Mouse (Mus musculus) embryonic facial prominence, embryonic 15.5 days (tissue): ENCODE data around the gene Wnt10b. TPM values are rescaled to one million over a fixed set of nuclear protein-coding genes. Genes with fewer than 3 reads are reported as not detected.

Source experiments
- ATAC-seq: fragments of 200-750 bp; cut with Nextera tagmentation; 2 replicates; pipeline ENCODE4 v1.8.0; 2017; ENCODE audit warnings: low read depth, moderate TSS enrichment; ENCODE audit not compliant: insufficient number of reproducible peaks, low FRiP score, low TSS enrichment
- H3K27ac ChIP-seq: fragments of 300-500 bp; sonication (generic); replicated peaks from 2 replicates; pipeline ENCODE4 v1.5.1; 2015; ENCODE audit warnings: mild to moderate bottlenecking, inconsistent platforms
- H3K27me3 ChIP-seq: fragments of 300-500 bp; sonication (generic); 2 replicates; pipeline ENCODE4 v1.6.1; 2015; ENCODE audit warnings: inconsistent platforms
- H3K36me3 ChIP-seq: fragments of 300-500 bp; sonication (generic); 2 replicates; pipeline ENCODE4 v1.6.1; 2015; ENCODE audit warnings: mild to moderate bottlenecking, inconsistent platforms
- H3K4me1 ChIP-seq: fragments of 300-500 bp; sonication (generic); 2 replicates; pipeline ENCODE4 v1.6.1; 2015; ENCODE audit warnings: inconsistent platforms
- H3K4me2 ChIP-seq: fragments of 300-500 bp; sonication (generic); replicated peaks from 2 replicates; pipeline ENCODE4 v1.6.1; 2015; ENCODE audit warnings: mild to moderate bottlenecking, inconsistent platforms
- H3K4me3 ChIP-seq: fragments of 300-500 bp; sonication (generic); replicated peaks from 2 replicates; pipeline ENCODE4 v1.5.1; 2015; ENCODE audit warnings: mild to moderate bottlenecking, inconsistent platforms
- H3K9ac ChIP-seq: fragments of 300-500 bp; sonication (generic); 2 replicates; pipeline ENCODE4 v1.6.1; 2015; ENCODE audit warnings: inconsistent platforms
- H3K9me3 ChIP-seq: fragments of 300-500 bp; sonication (generic); replicated peaks from 2 replicates; pipeline ENCODE4 v1.6.1; 2016; ENCODE audit warnings: inconsistent platforms
- WGBS: fragments of 180-500 bp; shearing (Covaris S2); methylation state at CpG from one replicate; pipeline ENCODE4 v1.1.7; 2015; 5-methylcytosine and 5-hydroxymethylcytosine counted together
- polyA plus RNA-seq: library from polyadenylated mRNA; unstranded; fragments of >200 nt; fragmentation: Nextera tagmentation; extraction: Ambion mirVana; gene quantifications from 2 replicates; pipeline ENCODE4 v1.2.1, GENCODE M21; 2015

Gene Wnt10b
- polyA plus RNA-seq, 1 experiment from 2014 or later: 6.0 TPM

GRCm38 (mm10) chr15:98807895-98808650 is 30.1 kb upstream of the Wnt10b start:
- Histone ChIP-seq H3K27ac (no peak overlapping the region), H3K27me3 (peaks cover 71% of the 10 kb centered on the region), H3K4me3 (peak overlapping the region; percentile 48), H3K36me3 (peaks cover 13% of the 10 kb centered on the region), H3K9me3 (no peaks in the 10 kb centered on the region), H3K4me2 (peak overlapping the region; percentile 88), H3K4me1 (peaks cover 45% of the 10 kb centered on the region), H3K9ac (no peak overlapping the region; the same call in 1 of the 2 replicates)
- no peak for ATAC-seq
- 2% methylated on average over 33 of the region's 34 CpGs for WGBS

- peaks cover 45% of the 10 kb centered on the region for H3K4me1 ChIP-seq
- peak overlapping the region; percentile 48 for H3K4me3 ChIP-seq
- no peaks in the 10 kb centered on the region for H3K9me3 ChIP-seq
- H3K27me3 ChIP-seq: peaks cover 81% of the 10 kb centered on the region
- H3K4me2 ChIP-seq: peak overlapping the region; percentile 88
- H3K36me3 ChIP-seq: 0 out of 2 replicates have a peak, but pooled peaks cover 5% of the 10 kb centered on the region
- WGBS: 1% methylated on average over 58 of the region's 58 CpGs
- ATAC-seq: no peak
- H3K27ac ChIP-seq: no peak overlapping the region
- no peak overlapping the region for H3K9ac ChIP-seq
Measured at GRCm38 (mm10) chr15:98806809-98807770, 29.1 kb upstream of the Wnt10b start.

- Histone ChIP-seq H3K9me3 (no peaks in the 10 kb centered on the region), H3K4me2 (peak overlapping the region; percentile 88), H3K4me3 (peak overlapping the region; percentile 48), H3K36me3 (no peaks in the 10 kb centered on the region), H3K27me3 (peaks cover 89% of the 10 kb centered on the region), H3K27ac (no peak overlapping the region), H3K9ac (no peak overlapping the region), H3K4me1 (peaks cover 45% of the 10 kb centered on the region)
- no peak for ATAC-seq
- 14% methylated on average over 30 of the region's 30 CpGs for WGBS
Measured at GRCm38 (mm10) chr15:98806071-98806808, 28.3 kb upstream of the Wnt10b start.

GRCm38 (mm10) chr15:98805324-98806040 is 27.5 kb upstream of the Wnt10b start:
- H3K36me3 ChIP-seq: no peaks in the 10 kb centered on the region
- no peaks in the 10 kb centered on the region for H3K9me3 ChIP-seq
- H3K9ac ChIP-seq: peak overlapping the region; percentile 31; the same call in 1 of the 2 replicates
- 1% methylated on average over 64 of the region's 64 CpGs for WGBS
- 0 out of 2 replicates have a peak, but pooled peaks have one; percentile 53 for ATAC-seq
- no peak overlapping the region for H3K27ac ChIP-seq
- H3K4me1 ChIP-seq: peaks cover 45% of the 10 kb centered on the region
- peak overlapping the region; percentile 88 for H3K4me2 ChIP-seq
- H3K27me3 ChIP-seq: peaks cover 97% of the 10 kb centered on the region
- peak overlapping the region; percentile 46 for H3K4me3 ChIP-seq

- Histone ChIP-seq H3K4me2 (peak overlapping the region; percentile 46), H3K27me3 (peaks cover 100% of the 10 kb centered on the region), H3K4me1 (peaks cover 39% of the 10 kb centered on the region), H3K9ac (no peak overlapping the region), H3K27ac (no peak overlapping the region), H3K36me3 (no peaks in the 10 kb centered on the region), H3K4me3 (peak overlapping the region; percentile 29), H3K9me3 (no peaks in the 10 kb centered on the region)
- 1% methylated on average over 32 of the region's 32 CpGs for WGBS
- no peak for ATAC-seq
Measured at GRCm38 (mm10) chr15:98804054-98804453, 26.1 kb upstream of the Wnt10b start.

- no peak overlapping the region for H3K4me3 ChIP-seq
- H3K27ac ChIP-seq: no peak overlapping the region
- WGBS: 5% methylated on average over 8 of the region's 8 CpGs
- H3K36me3 ChIP-seq: no peaks in the 10 kb centered on the region
- no peak for ATAC-seq
- no peaks in the 10 kb centered on the region for H3K9me3 ChIP-seq
- peaks cover 34% of the 10 kb centered on the region for H3K4me1 ChIP-seq
- no peak overlapping the region for H3K9ac ChIP-seq
- peaks cover 100% of the 10 kb centered on the region for H3K27me3 ChIP-seq
- H3K4me2 ChIP-seq: no peak overlapping the region
Measured at GRCm38 (mm10) chr15:98802926-98803325, 25.0 kb upstream of the Wnt10b start.

- WGBS: 12% methylated on average over 12 of the region's 12 CpGs
- no peak for ATAC-seq
- H3K4me1 ChIP-seq: peaks cover 7% of the 10 kb centered on the region; the same call in 1 of the 2 replicates
Measured at GRCm38 (mm10) chr15:98799396-98799795, 21.4 kb upstream of the Wnt10b start.

GRCm38 (mm10) chr15:98798903-98799302 is 21.0 kb upstream of the Wnt10b start:
- Histone ChIP-seq H3K27me3 (peaks cover 99% of the 10 kb centered on the region), H3K4me1 (peaks cover 7% of the 10 kb centered on the region; the same call in 1 of the 2 replicates), H3K9me3 (no peaks in the 10 kb centered on the region), H3K36me3 (no peaks in the 10 kb centered on the region), H3K4me2 (no peak overlapping the region), H3K27ac (no peak overlapping the region), H3K9ac (no peak overlapping the region), H3K4me3 (no peak overlapping the region)
- WGBS: 44% methylated on average over 3 of the region's 3 CpGs
- ATAC-seq: no peak

More at GRCm38 (mm10) chr15:98799396-98799795, 21.4 kb upstream of the Wnt10b start:
- Histone ChIP-seq H3K27me3 (peaks cover 99% of the 10 kb centered on the region), H3K27ac (no peak overlapping the region), H3K36me3 (no peaks in the 10 kb centered on the region), H3K9me3 (no peaks in the 10 kb centered on the region), H3K4me2 (no peak overlapping the region), H3K9ac (no peak overlapping the region), H3K4me3 (no peak overlapping the region)

GRCm38 (mm10) chr15:98797835-98798492 is 20.0 kb upstream of the Wnt10b start:
- no peak overlapping the region for H3K27ac ChIP-seq
- no peak for ATAC-seq
- peaks cover 99% of the 10 kb centered on the region for H3K27me3 ChIP-seq
- no peak overlapping the region for H3K4me2 ChIP-seq
- no peaks in the 10 kb centered on the region for H3K9me3 ChIP-seq
- 6% methylated on average over 28 of the region's 28 CpGs for WGBS
- no peak overlapping the region for H3K9ac ChIP-seq
- peaks cover 10% of the 10 kb centered on the region for H3K4me1 ChIP-seq
- H3K4me3 ChIP-seq: no peak overlapping the region
- no peaks in the 10 kb centered on the region for H3K36me3 ChIP-seq
